Mouse (Mus musculus) right cerebral cortex, postnatal 36 days (tissue): ENCODE data around the gene P2rx4.

ENCODE experiments used
- DNase-seq, 2 experiments: peaks; one replicate each; pipeline ENCODE4 v3.0.0; 2022; ENCODE audit warnings: low spot score in 2 of 2, mixed read lengths in 1 of 2

The P2rx4 gene

DNA sequence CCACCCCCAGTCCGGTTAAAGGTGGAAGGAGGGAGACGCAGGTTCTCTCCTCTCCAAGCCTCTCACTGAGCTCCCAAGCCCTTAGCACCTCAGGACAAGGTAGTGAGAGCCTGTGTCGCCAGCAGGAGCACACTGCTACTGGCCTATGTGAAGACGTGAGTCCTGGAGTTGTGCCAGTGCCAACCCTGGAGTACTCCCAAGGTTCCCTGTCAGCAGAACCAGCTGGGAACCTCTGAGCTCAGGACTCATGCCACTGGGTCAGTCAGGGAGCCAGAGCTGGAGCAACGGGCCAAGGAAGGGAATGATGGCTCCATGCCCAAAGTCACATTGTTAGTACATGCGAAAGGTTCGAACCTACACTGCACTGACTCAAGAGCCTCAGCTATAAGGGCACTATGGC is 49.3 kb downstream of the P2rx4 start:
- DNase-seq, result no peak

DNA sequence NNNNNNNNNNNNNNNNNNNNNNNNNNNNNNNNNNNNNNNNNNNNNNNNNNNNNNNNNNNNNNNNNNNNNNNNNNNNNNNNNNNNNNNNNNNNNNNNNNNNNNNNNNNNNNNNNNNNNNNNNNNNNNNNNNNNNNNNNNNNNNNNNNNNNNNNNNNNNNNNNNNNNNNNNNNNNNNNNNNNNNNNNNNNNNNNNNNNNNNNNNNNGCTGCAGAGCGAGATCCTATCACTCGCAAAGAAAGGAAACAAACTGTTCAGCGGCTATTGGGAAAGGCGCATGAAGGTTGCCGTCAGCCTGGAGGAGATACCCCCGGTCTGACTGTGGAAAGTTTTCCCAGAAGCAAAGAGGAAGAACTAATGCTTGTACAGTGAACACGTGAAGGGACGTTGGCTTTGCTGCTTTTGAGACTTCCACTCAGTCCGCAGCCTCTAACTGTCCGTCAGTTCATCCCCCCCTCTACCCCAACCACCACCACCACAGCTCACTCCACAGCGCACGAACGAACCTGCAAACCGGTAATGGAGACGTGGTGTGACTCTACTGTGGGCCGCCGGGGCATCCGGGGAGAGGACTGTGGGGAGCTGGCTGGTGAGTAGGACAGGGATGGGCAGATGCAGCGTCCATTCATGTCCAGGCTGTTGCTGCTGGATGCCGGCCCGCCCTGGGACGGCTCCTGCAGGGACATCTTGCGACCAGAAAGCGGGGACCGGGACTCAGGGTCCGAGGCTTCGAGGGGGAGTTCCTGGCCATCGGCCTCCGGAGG is 56.1 kb downstream of the P2rx4 start:
- DNase-seq, result no peak

DNA sequence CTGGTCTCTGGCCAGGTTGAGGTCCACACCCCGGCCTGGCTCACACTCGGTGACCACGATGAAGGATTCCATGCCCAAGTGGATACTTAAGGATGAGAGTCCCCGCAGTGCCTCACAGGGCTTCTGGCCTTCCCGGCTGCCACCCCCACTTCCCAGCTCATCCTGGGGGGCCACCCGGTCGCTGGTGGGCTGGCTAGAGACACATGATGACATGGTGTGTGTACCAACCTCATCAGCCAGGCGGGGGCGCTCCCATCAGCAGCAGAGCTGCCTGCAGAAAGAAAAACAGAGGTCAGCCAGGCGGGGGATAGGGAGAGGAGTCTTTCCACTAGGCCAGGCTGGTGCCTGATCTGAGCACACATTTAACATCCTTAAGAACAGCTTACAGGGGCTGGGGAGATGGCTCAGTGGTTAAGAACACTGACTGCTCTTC is 56.7 kb downstream of the P2rx4 start:
- no peak for DNase-seq

DNA sequence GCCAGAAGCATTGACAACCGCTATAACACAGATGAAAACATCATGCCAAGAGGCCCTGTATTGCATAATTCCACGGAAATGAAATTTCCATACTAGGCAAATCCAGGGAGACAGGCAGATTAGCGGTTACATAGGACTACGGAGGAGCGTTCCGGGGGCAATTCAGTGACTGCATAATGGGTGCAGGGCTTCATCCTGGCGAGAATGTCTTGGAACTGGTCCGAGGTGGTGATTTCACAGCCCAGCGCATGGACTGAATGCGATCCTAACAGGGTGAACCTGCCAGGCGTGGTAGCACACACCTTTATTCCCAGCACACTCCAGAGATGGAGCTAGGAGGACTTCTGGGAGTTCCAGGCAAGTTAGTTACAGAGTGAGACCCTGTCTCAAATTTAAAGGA is 59.9 kb downstream of the P2rx4 start:
- no peak for DNase-seq

DNA sequence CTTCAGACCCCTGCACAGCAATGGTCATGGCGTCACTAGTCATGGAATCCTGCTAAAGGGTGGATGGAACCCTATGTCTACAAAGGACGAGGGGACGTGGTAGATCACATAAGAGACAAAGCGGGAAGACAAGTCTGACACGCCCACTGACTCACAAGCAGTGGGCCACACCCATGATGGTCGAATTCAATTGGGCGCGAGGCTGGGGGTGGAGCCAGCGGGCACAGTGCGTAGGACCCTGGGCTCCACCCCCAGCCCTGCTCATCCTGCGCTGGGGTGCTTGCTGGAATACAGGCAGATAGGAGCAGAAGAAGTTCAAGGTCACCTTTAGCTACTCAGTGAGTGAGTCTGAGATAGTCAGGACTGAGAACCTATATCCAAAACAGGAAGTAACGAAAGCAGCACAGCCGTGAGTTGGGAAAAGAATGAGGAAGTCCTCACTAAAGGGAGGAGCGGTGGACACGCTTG is 61.8 kb downstream of the P2rx4 start:
- DNase-seq, result no peak

- no peak for DNase-seq
These were observed 63.0 kb downstream of the P2rx4 start for GRCm38 (mm10) chr5:122770304-122770703.

GRCm38 (mm10) chr5:122770806-122771261 is 63.5 kb downstream of the P2rx4 start:
- DNase-seq, result no peak

- DNase-seq, result no peak
These were observed 64.1 kb downstream of the P2rx4 start for GRCm38 (mm10) chr5:122771428-122771827.

DNA sequence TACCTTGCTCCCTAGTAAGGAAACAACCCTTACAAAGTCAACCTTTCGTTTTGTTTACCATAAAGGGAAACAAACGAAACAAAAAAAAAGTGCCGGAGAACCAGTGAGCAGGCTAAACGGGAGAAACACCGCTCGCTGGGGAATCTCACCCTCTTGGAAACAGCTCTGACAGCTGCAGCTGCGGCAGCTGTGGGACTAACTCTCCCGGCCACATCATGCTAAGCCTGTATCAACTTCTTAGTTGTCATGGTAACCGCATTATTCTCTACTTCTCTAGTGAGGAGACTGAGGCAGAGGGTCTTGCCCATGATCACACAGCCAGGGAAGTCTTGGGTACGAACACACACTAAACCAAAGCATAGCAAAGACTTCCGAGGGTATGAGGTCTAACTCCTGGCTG is 66.4 kb downstream of the P2rx4 start:
- DNase-seq, result no peak

- DNase-seq, result peak in 1 of 2 experiments; percentile 82
These were observed 67.6 kb downstream of the P2rx4 start for GRCm38 (mm10) chr5:122774743-122775611.

GRCm38 (mm10) chr5:122775646-122776286 is 68.4 kb downstream of the P2rx4 start:
- DNase-seq, result no peak

GRCm38 (mm10) chr5:122777322-122777721 is 70.0 kb downstream of the P2rx4 start:
- peak in 1 of 2 experiments; percentile 63 for DNase-seq

DNA sequence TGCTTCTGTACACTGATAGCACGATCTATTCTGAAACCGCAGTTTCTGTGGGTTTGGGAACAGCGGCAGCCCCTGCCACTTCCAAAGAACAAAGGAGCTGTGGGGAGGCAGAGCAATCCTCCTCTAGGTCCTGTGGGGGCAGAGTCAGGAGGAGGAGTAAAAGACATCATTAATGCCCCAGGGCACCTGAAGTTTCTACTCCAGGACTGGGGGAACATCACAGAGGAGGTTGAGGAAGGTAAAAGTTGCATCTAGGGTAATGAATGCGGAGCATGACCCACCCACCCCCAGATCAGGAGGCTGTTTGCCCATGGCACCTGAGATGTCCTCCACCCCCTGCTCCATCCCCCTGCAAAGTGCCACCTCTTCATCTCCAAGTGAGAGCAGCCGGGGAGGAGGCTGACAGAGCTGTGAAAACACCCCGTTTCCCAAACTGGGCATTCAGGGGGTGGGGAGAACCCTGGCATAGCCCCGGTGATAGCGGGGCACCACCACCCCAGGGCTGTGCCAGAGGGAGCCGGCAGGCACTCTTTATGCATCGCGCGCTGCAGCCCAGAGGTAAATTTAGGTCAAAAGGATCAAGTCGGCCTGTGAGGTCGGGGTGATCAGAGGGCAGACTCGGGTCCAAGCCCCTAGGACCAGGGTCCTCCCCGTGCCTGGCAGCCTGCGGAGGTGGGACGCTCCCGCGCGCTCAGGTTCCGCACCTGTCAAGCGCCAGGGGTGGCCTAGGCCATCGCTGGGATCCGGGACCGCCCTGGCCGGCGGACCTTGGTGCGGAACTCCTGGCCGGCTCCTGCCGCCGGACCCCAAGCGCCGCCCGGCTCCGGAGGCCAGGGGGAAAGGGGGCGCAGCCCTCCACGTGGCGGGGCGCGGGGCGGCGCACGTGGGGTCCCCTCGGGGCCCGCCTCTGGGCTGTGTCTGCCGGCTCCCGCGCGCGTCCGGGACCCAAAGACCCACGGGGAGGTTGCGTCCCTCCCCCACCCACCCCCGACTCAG is 71.2 kb downstream of the P2rx4 start:
- DNase-seq, result peak in 1 of 2 experiments; percentile 60
